Mouse (Mus musculus) limb, embryonic 11.5 days (tissue): ENCODE data around the gene Zfp367. TPM values are rescaled to one million over a fixed set of nuclear protein-coding genes. Genes with fewer than 3 reads are reported as not detected.

Experiments
- ATAC-seq: fragments of 200-750 bp; cut with Nextera tagmentation; 2 replicates; pipeline ENCODE4 v1.8.0; 2017; ENCODE audit warnings: low read depth; ENCODE audit not compliant: insufficient number of reproducible peaks, low FRiP score, low TSS enrichment
- DNase-seq: peaks from one replicate; pipeline ENCODE4 v3.0.0-alpha.2; 2015; ENCODE audit warnings: low spot score
- H3K27ac ChIP-seq: fragments of 300-500 bp; sonication (generic); replicated peaks from 2 replicates; pipeline ENCODE4 v1.5.1; 2014; ENCODE audit warnings: low read depth, mild to moderate bottlenecking, low read length
- H3K27me3 ChIP-seq: fragments of 300-500 bp; sonication (generic); 2 replicates; pipeline ENCODE4 v1.6.1; 2014; ENCODE audit warnings: mild to moderate bottlenecking, low read length, mixed read lengths; ENCODE audit not compliant: control insufficient read depth, insufficient read depth
- H3K36me3 ChIP-seq: fragments of 300-500 bp; sonication (generic); 2 replicates; pipeline ENCODE4 v1.6.1; 2014; ENCODE audit warnings: mild to moderate bottlenecking, low read length, moderate library complexity, mixed read lengths; ENCODE audit not compliant: control insufficient read depth, insufficient read depth
- H3K4me1 ChIP-seq: fragments of 300-500 bp; sonication (generic); 2 replicates; pipeline ENCODE4 v1.6.1; 2014; ENCODE audit warnings: low read length, mixed read lengths; ENCODE audit not compliant: control insufficient read depth, insufficient read depth
- H3K4me2 ChIP-seq: fragments of 300-500 bp; sonication (generic); 2 replicates; pipeline ENCODE4 v1.6.1; 2014; ENCODE audit warnings: low read depth, mild to moderate bottlenecking, moderate library complexity; ENCODE audit not compliant: severe bottlenecking
- H3K4me3 ChIP-seq: fragments of 300-500 bp; sonication (generic); 2 replicates; pipeline ENCODE4 v1.5.1; 2014; ENCODE audit warnings: low read depth, low read length
- H3K9ac ChIP-seq: fragments of 300-500 bp; sonication (generic); 2 replicates; pipeline ENCODE4 v1.6.1; 2014; ENCODE audit warnings: mild to moderate bottlenecking, low read length
- H3K9me3 ChIP-seq: fragments of 300-500 bp; sonication (generic); 2 replicates; pipeline ENCODE4 v1.6.1; 2016; ENCODE audit warnings: low read length; ENCODE audit not compliant: control insufficient read depth
- WGBS: fragments of 180-500 bp; shearing (Covaris S2); extraction: QIAGEN DNeasy Blood & Tissue Kit; methylation state at CpG from one replicate; pipeline ENCODE4 v1.1.7; 2014; 5-methylcytosine and 5-hydroxymethylcytosine counted together
- polyA plus RNA-seq: library from polyadenylated mRNA; unstranded; fragments of >200 nt; fragmentation: Nextera tagmentation; extraction: Ambion mirVana; gene quantifications from 2 replicates; pipeline ENCODE4 v1.2.1, GENCODE M21; 2014

Gene Zfp367
- polyA plus RNA-seq, 1 experiment from 2014 or later: 15.3 TPM

DNA sequence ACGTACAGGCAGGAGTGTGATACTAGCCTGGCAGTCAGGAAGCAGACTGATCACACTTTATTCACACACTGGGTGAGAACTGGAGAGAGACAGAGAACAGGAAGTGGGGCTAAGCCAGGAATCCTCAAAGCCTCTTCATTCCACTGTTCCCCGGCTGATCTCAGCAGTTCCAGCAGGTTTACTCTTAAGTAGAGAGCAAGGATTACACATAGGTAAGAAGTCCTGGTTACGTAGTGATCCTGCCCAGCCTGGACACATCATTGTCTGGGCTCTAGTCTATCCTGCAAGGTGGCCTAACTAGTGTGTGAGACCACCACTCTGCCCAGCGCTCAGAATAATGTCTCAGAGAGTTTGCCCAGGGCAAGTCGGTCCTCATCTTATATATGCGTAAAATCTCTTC lies 60.2 kb downstream of the Zfp367 start:
- 66% methylated on average over 6 of the region's 6 CpGs for WGBS
- no peak overlapping the region for H3K27ac ChIP-seq
- no peak for DNase-seq

GRCm38 (mm10) chr13:64092141-64092540 lies 60.9 kb downstream of the Zfp367 start:
- WGBS: 41% methylated on average over 3 of the region's 3 CpGs
- H3K4me1 ChIP-seq: no peaks in the 10 kb centered on the region
- H3K36me3 ChIP-seq: no peaks in the 10 kb centered on the region
- H3K27me3 ChIP-seq: no peaks in the 10 kb centered on the region
- DNase-seq: no peak
- H3K9me3 ChIP-seq: no peaks in the 10 kb centered on the region
- no peak overlapping the region for H3K4me3 ChIP-seq
- H3K27ac ChIP-seq: no peak overlapping the region
- no peak overlapping the region for H3K4me2 ChIP-seq
- H3K9ac ChIP-seq: no peak overlapping the region
- ATAC-seq: no peak

More for the DNA sequence above, 60.2 kb downstream of the Zfp367 start:
- no peaks in the 10 kb centered on the region for H3K27me3 ChIP-seq
- no peak overlapping the region for H3K4me2 ChIP-seq
- no peak overlapping the region for H3K9ac ChIP-seq
- H3K9me3 ChIP-seq: no peaks in the 10 kb centered on the region
- no peaks in the 10 kb centered on the region for H3K4me1 ChIP-seq
- no peak overlapping the region for H3K4me3 ChIP-seq
- no peak for ATAC-seq
- H3K36me3 ChIP-seq: no peaks in the 10 kb centered on the region

DNA sequence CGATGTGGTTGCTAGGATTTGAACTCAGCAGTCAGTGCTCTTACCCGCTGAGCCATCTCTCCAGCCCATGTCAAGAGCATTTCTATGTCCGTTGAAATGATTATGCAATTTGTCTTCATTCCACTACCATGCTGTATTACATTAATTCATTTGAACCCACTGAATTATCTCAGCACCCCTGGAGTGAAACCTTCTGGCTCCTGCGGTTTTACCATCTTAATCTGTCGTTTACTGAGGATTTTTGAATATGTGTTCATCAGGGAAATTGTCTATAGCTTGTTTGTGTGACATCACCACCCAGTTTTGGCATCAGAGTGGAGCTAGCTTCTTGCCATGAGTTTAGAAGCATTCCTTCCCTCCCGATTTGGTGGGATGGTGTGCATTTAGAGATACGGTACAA lies 62.0 kb downstream of the Zfp367 start:
- 74% methylated on average over 7 of the region's 7 CpGs for WGBS

DNA sequence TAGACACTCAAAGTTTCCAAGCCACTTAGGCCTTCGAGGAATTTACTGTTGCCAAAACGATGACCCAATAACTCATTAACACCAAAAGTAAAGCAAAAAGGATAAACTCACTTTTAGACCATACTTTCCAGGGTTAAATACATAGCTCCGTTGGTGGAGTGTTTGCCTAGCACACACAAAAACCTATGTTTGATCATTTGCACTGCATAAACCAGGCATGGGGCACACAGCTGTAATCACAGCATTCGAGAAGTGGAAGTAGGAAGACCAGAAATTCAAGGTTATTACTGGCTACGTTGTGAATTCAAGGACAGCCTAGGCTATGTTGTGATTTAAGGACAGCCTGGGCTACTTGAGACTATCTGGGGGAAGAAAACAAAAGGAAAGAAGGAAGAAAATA lies 62.7 kb downstream of the Zfp367 start:
- Histone ChIP-seq H3K9ac (no peak overlapping the region), H3K36me3 (no peaks in the 10 kb centered on the region), H3K4me3 (no peak overlapping the region), H3K27me3 (no peaks in the 10 kb centered on the region), H3K4me2 (no peak overlapping the region), H3K9me3 (no peaks in the 10 kb centered on the region), H3K27ac (no peak overlapping the region), H3K4me1 (no peaks in the 10 kb centered on the region)
- DNase-seq (no peak), ATAC-seq (no peak)
- 84% methylated on average over 5 of the region's 5 CpGs for WGBS

More for the DNA sequence above, 62.0 kb downstream of the Zfp367 start:
- no peak for ATAC-seq
- H3K4me2 ChIP-seq: no peak overlapping the region
- H3K9ac ChIP-seq: no peak overlapping the region
- H3K27ac ChIP-seq: no peak overlapping the region
- no peak overlapping the region for H3K4me3 ChIP-seq
- H3K27me3 ChIP-seq: no peaks in the 10 kb centered on the region
- H3K4me1 ChIP-seq: no peaks in the 10 kb centered on the region
- no peaks in the 10 kb centered on the region for H3K36me3 ChIP-seq
- no peak for DNase-seq
- no peaks in the 10 kb centered on the region for H3K9me3 ChIP-seq

DNA sequence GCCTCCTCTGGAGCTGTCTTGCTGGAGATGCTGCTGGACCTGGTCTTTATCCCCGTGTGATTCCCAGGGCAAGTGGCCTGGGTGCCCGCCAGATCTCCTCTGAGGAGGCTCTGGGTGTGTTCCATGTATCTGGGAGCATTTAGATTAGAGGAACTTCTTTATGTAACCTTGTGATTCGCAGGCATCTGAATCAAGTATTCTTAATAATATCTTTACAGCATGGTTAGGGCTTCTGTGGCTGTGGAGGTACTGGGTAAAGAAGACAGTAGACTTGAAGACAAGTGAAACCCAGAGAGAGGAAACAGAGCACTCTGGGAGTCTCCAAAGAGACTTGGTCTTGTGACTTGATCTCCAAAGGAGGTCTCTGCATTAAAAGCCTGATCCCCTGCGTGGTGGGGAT lies 63.9 kb downstream of the Zfp367 start, which contains the start of gene Hsd17b3:
Gene Hsd17b3, minus strand, starts transcription at position 101 of the 400 bp plus-strand sequence.
- Histone ChIP-seq H3K4me3 (no peak within 1 kb of the TSS), H3K27ac (no peak within 1 kb of the TSS), H3K9ac (no peak within 1 kb of the TSS), H3K36me3 (no peaks in the 10 kb centered on the region), H3K27me3 (no peaks in the 10 kb centered on the region), H3K4me1 (no peaks in the 10 kb centered on the region), H3K9me3 (no peaks in the 10 kb centered on the region), H3K4me2 (no peak within 1 kb of the TSS)
- 80% methylated on average over 4 of the region's 4 CpGs for WGBS
- no peak for DNase-seq
- ATAC-seq: no peak

GRCm38 (mm10) chr13:64088057-64088456 lies 64.9 kb downstream of the Zfp367 start:
- no peaks in the 10 kb centered on the region for H3K4me1 ChIP-seq
- no peaks in the 10 kb centered on the region for H3K9me3 ChIP-seq
- WGBS: 84% methylated on average over 7 of the region's 7 CpGs
- no peak overlapping the region for H3K9ac ChIP-seq
- H3K4me3 ChIP-seq: no peak overlapping the region
- H3K27me3 ChIP-seq: no peaks in the 10 kb centered on the region
- no peak overlapping the region for H3K4me2 ChIP-seq
- DNase-seq (no peak), ATAC-seq (no peak)
- no peaks in the 10 kb centered on the region for H3K36me3 ChIP-seq
- H3K27ac ChIP-seq: no peak overlapping the region

GRCm38 (mm10) chr13:64086036-64086435 lies 67.0 kb downstream of the Zfp367 start:
- Histone ChIP-seq H3K4me3 (no peak overlapping the region), H3K9me3 (no peaks in the 10 kb centered on the region), H3K4me1 (no peaks in the 10 kb centered on the region), H3K27me3 (no peaks in the 10 kb centered on the region), H3K9ac (no peak overlapping the region), H3K27ac (no peak overlapping the region), H3K36me3 (no peaks in the 10 kb centered on the region), H3K4me2 (no peak overlapping the region)
- 86% methylated on average over 5 of the region's 5 CpGs for WGBS
- no peak for ATAC-seq
- DNase-seq: no peak

- no peak overlapping the region for H3K4me2 ChIP-seq
These were observed 69.7 kb downstream of the Zfp367 start for GRCm38 (mm10) chr13:64083331-64083730.

More at GRCm38 (mm10) chr13:64083331-64083730, 69.7 kb downstream of the Zfp367 start:
- Histone ChIP-seq H3K36me3 (no peaks in the 10 kb centered on the region), H3K9me3 (no peaks in the 10 kb centered on the region), H3K9ac (no peak overlapping the region), H3K27me3 (no peaks in the 10 kb centered on the region), H3K27ac (no peak overlapping the region), H3K4me3 (no peak overlapping the region), H3K4me1 (no peaks in the 10 kb centered on the region)
- 80% methylated on average over 3 of the region's 3 CpGs for WGBS
- no peak for DNase-seq
- ATAC-seq: no peak
